Mouse (Mus musculus): ENCODE results near the gene Cd72. TPM values are rescaled to one million over a fixed set of nuclear protein-coding genes. Genes with fewer than 3 reads are reported as not detected.

The Cd72 gene
- polyA plus RNA-seq (2015; fragmentation: Nextera tagmentation; extraction: Ambion mirVana): 5.3 and 5.7 TPM in 2 replicates

DNA sequence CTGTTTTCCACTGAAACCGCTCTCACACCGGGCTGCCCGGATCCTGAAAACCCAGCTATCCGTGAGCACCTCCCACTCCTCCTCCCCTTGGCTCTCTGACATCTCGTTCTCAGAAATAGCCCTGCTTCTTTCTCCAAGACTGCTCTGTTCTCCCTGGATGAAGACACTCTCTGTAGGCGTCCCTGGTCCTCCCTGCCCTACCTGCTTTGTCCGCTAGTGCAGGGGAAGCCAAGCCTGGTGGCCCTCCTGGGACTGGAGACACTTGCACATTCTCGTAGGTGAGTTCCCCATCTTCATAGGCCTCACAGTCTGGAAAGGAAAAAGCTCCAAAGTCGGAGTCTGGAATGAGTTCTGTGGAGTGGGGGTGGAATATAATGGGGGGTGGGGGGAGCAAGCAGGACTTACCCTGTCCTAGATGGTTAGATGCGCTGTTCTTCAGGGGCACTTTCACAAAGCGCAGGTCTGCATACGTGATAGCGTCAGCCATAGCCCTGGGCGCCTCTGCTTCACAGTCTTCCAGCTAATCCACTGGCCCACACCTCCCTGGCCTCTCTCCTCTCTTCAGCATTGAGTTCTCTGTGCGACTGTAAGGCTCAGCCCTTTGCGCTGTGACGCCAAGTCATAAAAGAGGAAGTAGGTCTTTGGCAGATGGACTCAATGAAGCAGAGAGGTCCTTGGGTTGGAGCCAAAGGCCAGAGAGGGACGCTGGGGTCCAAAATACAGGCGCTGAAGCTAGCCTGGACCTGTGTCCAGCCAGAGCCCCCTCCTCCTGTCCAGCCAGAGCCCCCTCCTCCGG lies at the start of gene Cd72:
Gene Cd72 (minus strand): TSS at position 588 of the 796 bp plus-strand sequence.
- Histone ChIP-seq H3K4me2 (peak within 1 kb of the TSS; percentile 45), H3K36me3 (no peaks in the 10 kb centered on the region), H3K9ac (0 out of 2 replicates have a peak within 1 kb of the TSS, but pooled peaks have one; percentile 29), H3K9me3 (no peaks in the 10 kb centered on the region), H3K27me3 (peaks cover 10% of the 10 kb centered on the region; the same call in 1 of the 2 replicates), H3K27ac (replicated peaks) (no peak within 1 kb of the TSS), H3K4me3 (peak within 1 kb of the TSS; percentile 9; the same call in 1 of the 2 replicates), H3K4me1 (replicated peaks) (peaks cover 16% of the 10 kb centered on the region)
- ATAC-seq (ENCODE audit: low FRiP score, low read depth): no peak
- WGBS: 36% methylated on average over 20 of the region's 20 CpGs

- Histone ChIP-seq H3K27me3 (peaks cover 12% of the 10 kb centered on the region), H3K9me3 (no peaks in the 10 kb centered on the region), H3K27ac (replicated peaks) (no peak overlapping the region), H3K4me3 (no peak overlapping the region), H3K4me1 (replicated peaks) (peaks cover 18% of the 10 kb centered on the region), H3K4me2 (no peak overlapping the region), H3K9ac (no peak overlapping the region), H3K36me3 (no peaks in the 10 kb centered on the region)
- 79% methylated on average over 6 of the region's 6 CpGs for WGBS
- ATAC-seq (ENCODE audit: low FRiP score, low read depth): no peak
Measured at GRCm38 (mm10) chr4:43503506-43503905, 49.1 kb upstream of the Cd72 start.

DNA sequence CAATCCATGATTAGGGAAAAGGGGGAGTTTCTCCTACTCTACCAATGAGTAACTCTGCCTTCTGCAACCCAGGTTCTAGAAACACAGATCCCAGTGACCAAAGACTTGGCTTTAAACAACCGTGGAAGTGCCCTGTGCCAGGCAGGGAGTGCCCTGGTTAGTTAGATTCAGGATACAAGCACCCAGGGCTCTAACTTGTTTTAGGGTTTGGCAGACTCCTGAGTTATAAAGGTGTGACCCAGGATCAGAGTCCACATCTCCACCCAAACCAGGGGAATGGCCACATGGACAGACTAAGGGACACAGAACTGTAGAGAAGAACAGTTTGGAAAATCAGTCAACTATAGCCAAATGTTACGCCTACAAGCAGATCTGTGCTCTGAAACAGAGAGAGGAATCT lies 48.6 kb upstream of the Cd72 start:
- no peak overlapping the region for H3K27ac ChIP-seq (replicated peaks)
- no peak for ATAC-seq (ENCODE audit: low FRiP score, low read depth)
- H3K4me2 ChIP-seq: no peak overlapping the region
- H3K9me3 ChIP-seq: no peaks in the 10 kb centered on the region
- H3K9ac ChIP-seq: no peak overlapping the region
- H3K36me3 ChIP-seq: no peaks in the 10 kb centered on the region
- peaks cover 13% of the 10 kb centered on the region for H3K4me1 ChIP-seq (replicated peaks)
- WGBS: 60% methylated on average over 2 of the region's 2 CpGs
- peaks cover 10% of the 10 kb centered on the region for H3K27me3 ChIP-seq
- no peak overlapping the region for H3K4me3 ChIP-seq

- WGBS: 7% methylated on average over 50 of the region's 50 CpGs
- H3K27ac ChIP-seq (replicated peaks): no peak within 1 kb of the TSS
- H3K4me1 ChIP-seq (replicated peaks): peaks cover 17% of the 10 kb centered on the region
- peak within 1 kb of the TSS; percentile 90 for H3K4me2 ChIP-seq
- no peaks in the 10 kb centered on the region for H3K27me3 ChIP-seq
- no peaks in the 10 kb centered on the region for H3K9me3 ChIP-seq
- H3K4me3 ChIP-seq: peak within 1 kb of the TSS; percentile 56
- ATAC-seq (ENCODE audit: low FRiP score, low read depth): peak; percentile 88
- peak within 1 kb of the TSS; percentile 40 for H3K9ac ChIP-seq
- H3K36me3 ChIP-seq: 0 out of 2 replicates have a peak, but pooled peaks cover 6% of the 10 kb centered on the region
Measured at GRCm38 (mm10) chr4:43499407-43500333, 45.2 kb upstream of the Cd72 start, which contains the start of gene Arhgef39. Gene Arhgef39 (minus strand): TSS chr4:43499695.

GRCm38 (mm10) chr4:43498983-43499382 lies 44.6 kb upstream of the Cd72 start:
- no peak overlapping the region for H3K9ac ChIP-seq
- H3K4me2 ChIP-seq: peak overlapping the region; percentile 90
- H3K4me1 ChIP-seq (replicated peaks): peaks cover 24% of the 10 kb centered on the region
- 12% methylated on average over 8 of the region's 8 CpGs for WGBS
- ATAC-seq (ENCODE audit: low FRiP score, low read depth): no peak
- no peaks in the 10 kb centered on the region for H3K9me3 ChIP-seq
- no peak overlapping the region for H3K27ac ChIP-seq (replicated peaks)
- H3K4me3 ChIP-seq: peak overlapping the region; percentile 56
- 0 out of 2 replicates have a peak, but pooled peaks cover 6% of the 10 kb centered on the region for H3K36me3 ChIP-seq
- no peaks in the 10 kb centered on the region for H3K27me3 ChIP-seq

- Histone ChIP-seq H3K4me1 (replicated peaks) (peaks cover 25% of the 10 kb centered on the region), H3K4me3 (no peak overlapping the region), H3K9ac (no peak overlapping the region), H3K9me3 (no peaks in the 10 kb centered on the region), H3K4me2 (0 out of 2 replicates have a peak overlapping the region, but pooled peaks have one; percentile 90), H3K36me3 (0 out of 2 replicates have a peak, but pooled peaks cover 6% of the 10 kb centered on the region), H3K27me3 (no peaks in the 10 kb centered on the region), H3K27ac (replicated peaks) (no peak overlapping the region)
- ATAC-seq (ENCODE audit: low FRiP score, low read depth): no peak
- WGBS: 76% methylated on average over 4 of the region's 4 CpGs
Measured at GRCm38 (mm10) chr4:43497946-43498345, 43.5 kb upstream of the Cd72 start.

GRCm38 (mm10) chr4:43497405-43497804 lies 43.0 kb upstream of the Cd72 start:
- H3K9ac ChIP-seq: no peak overlapping the region

DNA sequence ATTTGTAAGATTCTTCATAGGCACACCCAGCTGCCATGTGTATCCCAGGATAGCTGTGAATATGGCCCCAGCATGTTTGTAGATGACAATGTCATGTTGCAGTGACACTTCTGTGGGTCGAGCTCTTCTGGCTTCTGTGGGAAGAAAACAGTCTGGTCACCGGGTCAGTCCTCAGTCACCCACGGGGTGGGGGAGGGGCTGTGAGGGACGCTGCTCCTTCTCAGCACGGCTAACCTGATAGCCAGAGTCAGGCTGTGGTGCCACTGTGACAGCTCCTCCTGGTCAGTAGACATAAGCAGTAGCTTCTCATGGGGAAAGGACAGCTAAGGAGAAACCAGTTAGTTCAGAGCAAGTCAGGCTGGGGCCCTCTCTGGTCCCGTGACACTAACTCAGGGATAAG lies 42.2 kb upstream of the Cd72 start:
- WGBS: 68% methylated on average over 6 of the region's 6 CpGs
- Histone ChIP-seq H3K27ac (replicated peaks) (no peak overlapping the region), H3K4me2 (no peak overlapping the region), H3K9ac (no peak overlapping the region), H3K4me3 (no peak overlapping the region), H3K36me3 (0 out of 2 replicates have a peak, but pooled peaks cover 6% of the 10 kb centered on the region), H3K27me3 (no peaks in the 10 kb centered on the region), H3K4me1 (replicated peaks) (peaks cover 25% of the 10 kb centered on the region), H3K9me3 (no peaks in the 10 kb centered on the region)
- no peak for ATAC-seq (ENCODE audit: low FRiP score, low read depth)

More at GRCm38 (mm10) chr4:43497405-43497804, 43.0 kb upstream of the Cd72 start:
- Histone ChIP-seq H3K27me3 (no peaks in the 10 kb centered on the region), H3K9me3 (no peaks in the 10 kb centered on the region), H3K4me1 (replicated peaks) (peaks cover 25% of the 10 kb centered on the region), H3K4me3 (no peak overlapping the region), H3K4me2 (0 out of 2 replicates have a peak overlapping the region, but pooled peaks have one; percentile 90), H3K27ac (replicated peaks) (no peak overlapping the region), H3K36me3 (0 out of 2 replicates have a peak, but pooled peaks cover 6% of the 10 kb centered on the region)
- WGBS: 96% methylated on average over 8 of the region's 8 CpGs
- ATAC-seq (ENCODE audit: low FRiP score, low read depth): no peak

GRCm38 (mm10) chr4:43493846-43494240 lies 39.4 kb upstream of the Cd72 start:
- ATAC-seq (ENCODE audit: low FRiP score, low read depth): no peak

DNA sequence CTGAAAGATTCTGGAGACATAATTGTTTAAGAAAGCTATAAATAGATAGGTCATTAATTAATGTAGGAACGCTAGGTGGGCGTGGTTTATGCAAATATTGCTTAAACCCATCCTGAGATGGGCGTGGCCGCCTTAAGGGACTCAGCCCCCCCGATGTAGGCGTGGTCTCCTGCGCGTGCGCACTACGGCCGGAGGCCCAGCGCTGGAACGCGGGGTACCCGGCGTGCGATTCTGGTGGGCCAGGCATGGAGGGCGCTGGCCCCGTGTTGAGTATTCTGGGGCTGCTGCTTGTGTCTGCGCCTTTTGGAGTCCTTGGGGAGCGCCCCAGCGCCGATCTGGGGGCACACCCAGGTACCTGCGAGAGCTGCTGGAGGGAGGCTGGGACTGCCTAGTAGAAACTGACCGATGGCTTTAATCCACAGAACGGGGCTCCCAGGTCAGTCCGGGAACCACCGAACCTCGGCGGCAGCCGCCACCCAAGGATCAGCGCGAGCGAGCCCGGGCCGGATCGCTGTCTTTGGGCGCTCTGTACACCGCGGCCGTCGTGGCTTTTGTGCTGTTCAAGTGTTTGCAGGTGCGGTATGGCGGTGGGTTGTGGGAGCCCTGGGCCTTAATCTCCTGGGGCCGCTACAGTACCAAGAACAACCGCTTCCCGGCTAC lies 38.9 kb upstream of the Cd72 start:
- peak; percentile 90 for ATAC-seq (ENCODE audit: low FRiP score, low read depth)
- under 1% methylated on average over 47 of the region's 47 CpGs for WGBS
- 0 out of 2 replicates have a peak, but pooled peaks cover 6% of the 10 kb centered on the region for H3K36me3 ChIP-seq
- peaks cover 16% of the 10 kb centered on the region for H3K4me1 ChIP-seq (replicated peaks)
- H3K9me3 ChIP-seq: no peaks in the 10 kb centered on the region
- peak overlapping the region; percentile 71 for H3K4me2 ChIP-seq
- peak overlapping the region; percentile 94 for H3K27ac ChIP-seq (replicated peaks)
- H3K27me3 ChIP-seq: no peaks in the 10 kb centered on the region
- peak overlapping the region; percentile 92 for H3K9ac ChIP-seq
- H3K4me3 ChIP-seq: peak overlapping the region; percentile 81

More at GRCm38 (mm10) chr4:43493846-43494240, 39.4 kb upstream of the Cd72 start:
- Histone ChIP-seq H3K9ac (peak overlapping the region; percentile 92), H3K27me3 (no peaks in the 10 kb centered on the region), H3K4me1 (replicated peaks) (peaks cover 17% of the 10 kb centered on the region), H3K9me3 (no peaks in the 10 kb centered on the region), H3K36me3 (0 out of 2 replicates have a peak, but pooled peaks cover 6% of the 10 kb centered on the region), H3K4me2 (peak overlapping the region; percentile 71), H3K4me3 (peak overlapping the region; percentile 81), H3K27ac (replicated peaks) (peak overlapping the region; percentile 94)
- WGBS: 1% methylated on average over 9 of the region's 9 CpGs

DNA sequence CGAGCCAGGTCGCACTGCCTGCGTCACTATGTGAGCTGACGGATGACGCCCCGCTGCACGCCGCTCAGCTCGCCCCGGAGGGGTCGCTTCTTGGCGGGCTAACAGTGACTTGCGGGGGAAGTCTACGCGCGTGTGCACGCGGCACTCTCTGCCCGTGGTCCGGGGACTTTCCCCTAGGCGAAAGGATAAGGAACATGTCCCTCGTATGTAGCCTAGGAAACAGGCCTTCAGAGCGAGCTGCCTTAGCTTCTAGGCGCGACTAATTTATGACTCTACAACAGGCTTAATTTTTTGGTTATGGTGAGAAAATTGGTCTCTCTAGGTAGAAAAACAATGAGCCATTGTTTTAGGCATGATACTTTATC lies 38.4 kb upstream of the Cd72 start, which contains the start of gene Ccdc107:
Gene Ccdc107 (plus strand): TSS at position 80 of the 365 bp plus-strand sequence.
- Histone ChIP-seq H3K4me2 (peak within 1 kb of the TSS; percentile 71), H3K4me3 (peak within 1 kb of the TSS; percentile 81), H3K9ac (peak within 1 kb of the TSS; percentile 92), H3K36me3 (0 out of 2 replicates have a peak, but pooled peaks cover 6% of the 10 kb centered on the region), H3K9me3 (no peaks in the 10 kb centered on the region), H3K4me1 (replicated peaks) (peaks cover 16% of the 10 kb centered on the region), H3K27ac (replicated peaks) (peak within 1 kb of the TSS; percentile 94), H3K27me3 (no peaks in the 10 kb centered on the region)
- under 1% methylated on average over 25 of the region's 25 CpGs for WGBS
- ATAC-seq (ENCODE audit: low FRiP score, low read depth): peak; percentile 98

All from hindbrain, embryonic 15.5 days (tissue).